Mouse (Mus musculus) midbrain, embryonic 13.5 days (tissue): ENCODE results near the gene Fbxo9. TPM values are rescaled to one million over a fixed set of nuclear protein-coding genes. Genes with fewer than 3 reads are reported as not detected.
"Not testable (repeated sequence)": the region's sequence is repeated elsewhere in the genome, so short reads cannot be mapped to it uniquely, and the experiment has no call there.

Experiments
- ATAC-seq: fragments of 200-750 bp; cut with Nextera tagmentation; 2 replicates; pipeline ENCODE4 v1.8.0; 2017; ENCODE audit warnings: mild to moderate bottlenecking, moderate TSS enrichment, moderate library complexity
- H3K27ac ChIP-seq: fragments of 300-500 bp; sonication (generic); 2 replicates; pipeline ENCODE4 v1.5.1; 2015; ENCODE audit warnings: inconsistent platforms, mild to moderate bottlenecking, moderate library complexity
- H3K27me3 ChIP-seq: fragments of 300-500 bp; sonication (generic); 2 replicates; pipeline ENCODE4 v1.6.1; 2015; ENCODE audit warnings: mild to moderate bottlenecking, inconsistent platforms
- H3K36me3 ChIP-seq: fragments of 300-500 bp; sonication (generic); 2 replicates; pipeline ENCODE4 v1.6.1; 2015; ENCODE audit warnings: mild to moderate bottlenecking, inconsistent platforms
- H3K4me1 ChIP-seq: fragments of 300-500 bp; sonication (generic); replicated peaks from 2 replicates; pipeline ENCODE4 v1.6.1; 2015; ENCODE audit warnings: inconsistent platforms
- H3K4me2 ChIP-seq: fragments of 300-500 bp; sonication (generic); replicated peaks from 2 replicates; pipeline ENCODE4 v1.6.1; 2015; ENCODE audit warnings: moderate library complexity, mild to moderate bottlenecking, inconsistent platforms
- H3K4me3 ChIP-seq: fragments of 300-500 bp; sonication (generic); replicated peaks from 2 replicates; pipeline ENCODE4 v1.5.1; 2015; ENCODE audit warnings: mild to moderate bottlenecking, inconsistent platforms
- H3K9ac ChIP-seq: fragments of 300-500 bp; sonication (generic); replicated peaks from 2 replicates; pipeline ENCODE4 v1.6.1; 2015; ENCODE audit warnings: mild to moderate bottlenecking, inconsistent platforms
- H3K9me3 ChIP-seq: fragments of 300-500 bp; sonication (generic); 2 replicates; pipeline ENCODE4 v1.6.1; 2016; ENCODE audit warnings: mild to moderate bottlenecking, inconsistent platforms
- WGBS: fragments of 180-500 bp; shearing (Covaris S2); methylation state at CpG from one replicate; pipeline ENCODE4 v1.1.7; 2015; 5-methylcytosine and 5-hydroxymethylcytosine counted together
- polyA plus RNA-seq: library from polyadenylated mRNA; unstranded; fragments of >200 nt; fragmentation: Nextera tagmentation; extraction: Ambion mirVana; gene quantifications from 2 replicates; pipeline ENCODE4 v1.2.1, GENCODE M21; 2015

Gene Fbxo9
- 38.2 and 44.3 TPM in 2 replicates for polyA plus RNA-seq

DNA sequence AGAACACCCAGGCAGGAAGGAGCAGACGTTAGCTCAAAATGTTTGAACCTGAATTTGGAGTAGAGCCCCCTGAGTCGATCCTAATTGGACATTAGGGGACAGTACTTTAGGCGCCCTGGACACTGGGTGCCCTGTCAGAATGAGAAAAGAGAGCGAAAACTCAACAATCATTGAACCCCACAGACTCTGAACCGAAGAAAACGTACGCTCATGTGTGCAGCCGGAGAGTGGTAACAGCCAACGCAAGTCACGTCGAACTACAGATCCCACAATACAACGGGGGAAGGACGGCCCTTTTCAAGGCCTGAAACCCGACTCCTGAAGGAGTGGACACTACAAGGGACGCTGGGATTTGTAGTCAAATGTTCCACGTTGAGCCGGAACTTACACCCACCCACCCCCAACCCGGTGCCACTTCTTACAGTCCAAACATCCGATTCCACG is at the start of gene Fbxo9, which contains the start of gene Ick:
Gene Fbxo9, minus strand, starts transcription at position 270 of the 444 bp plus-strand sequence.
Gene Ick, plus strand, starts transcription at position 397 of the 444 bp plus-strand sequence.
- Histone ChIP-seq H3K36me3 (peaks cover 5% of the 10 kb centered on the region; the same call in 1 of the 2 replicates), H3K27me3 (no peaks in the 10 kb centered on the region), H3K9ac (peak within 1 kb of the TSS; percentile 84), H3K4me2 (peak within 1 kb of the TSS; percentile 92), H3K4me1 (peaks cover 27% of the 10 kb centered on the region), H3K27ac (peak within 1 kb of the TSS; percentile 95), H3K9me3 (no peaks in the 10 kb centered on the region), H3K4me3 (peak within 1 kb of the TSS; percentile 82)
- under 1% methylated on average over 20 of the region's 20 CpGs for WGBS
- ATAC-seq = peak; percentile 94

- ATAC-seq = no peak
- 93% methylated on average over 1 of the region's 1 CpGs for WGBS
- Histone ChIP-seq H3K4me1 (no peaks in the 10 kb centered on the region), H3K27me3 (no peaks in the 10 kb centered on the region), H3K4me3 (no peak overlapping the region), H3K9ac (no peak overlapping the region), H3K4me2 (no peak overlapping the region), H3K27ac (no peak overlapping the region), H3K9me3 (no peaks in the 10 kb centered on the region), H3K36me3 (peaks cover 86% of the 10 kb centered on the region)
Observed at GRCm38 (mm10) chr9:78157221-78157620, 48.4 kb upstream of the Fbxo9 start.

DNA sequence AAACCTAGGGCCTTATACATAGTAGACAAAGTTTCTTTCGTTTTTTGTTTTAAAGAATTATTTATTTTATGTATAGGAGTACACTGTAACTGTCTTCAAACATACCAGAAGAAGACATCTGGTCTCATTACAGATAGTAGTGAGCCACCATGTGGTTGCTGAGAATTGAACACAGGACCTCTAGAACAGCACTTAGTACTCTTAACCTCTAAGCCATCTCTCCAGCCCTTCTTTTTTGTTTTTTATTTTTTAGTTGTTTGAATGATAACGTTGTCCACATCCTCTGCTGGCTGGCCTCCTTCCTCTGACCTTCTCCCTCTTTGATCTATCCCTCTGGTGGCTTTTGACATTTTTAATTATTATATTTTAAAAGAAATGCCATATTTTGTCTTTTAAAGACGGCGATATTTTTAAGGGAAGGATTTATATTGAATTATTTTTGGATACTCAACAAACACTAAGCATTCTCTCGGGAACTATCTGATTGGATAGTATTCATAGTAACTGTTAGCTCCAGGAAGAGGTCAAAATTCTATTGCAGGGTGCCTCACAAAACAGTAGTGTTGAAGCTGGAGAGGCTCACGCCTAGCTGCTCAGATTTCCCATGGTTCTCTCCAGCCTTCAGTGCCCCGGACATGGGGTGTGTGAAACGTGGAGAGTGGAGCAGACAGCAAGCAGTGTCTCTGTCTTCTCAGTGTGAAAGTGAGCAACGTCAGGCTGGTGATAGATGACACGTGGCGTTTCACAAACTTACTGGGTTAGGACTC is 45.5 kb upstream of the Fbxo9 start:
- 90% methylated on average over 11 of the region's 11 CpGs for WGBS

DNA sequence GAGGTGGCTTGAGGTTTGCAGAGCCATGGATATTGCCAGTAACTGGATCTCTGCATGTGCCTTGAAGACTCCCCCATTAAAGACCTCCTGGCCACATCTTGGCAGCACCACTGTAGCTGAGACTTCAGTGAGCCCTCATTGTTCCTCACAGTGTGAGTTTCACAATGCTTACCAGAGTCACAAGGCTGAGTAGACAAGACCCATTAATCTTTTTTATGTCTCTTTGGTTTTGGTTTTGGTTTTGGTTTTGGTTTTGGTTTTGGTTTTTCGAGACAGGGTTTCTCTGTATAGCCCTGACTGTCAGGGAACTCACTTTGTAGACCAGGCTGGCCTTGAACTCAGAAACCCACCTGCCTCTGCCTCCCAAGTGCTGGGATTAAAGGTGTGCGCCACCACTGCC is 40.9 kb upstream of the Fbxo9 start:
- not testable (repeated sequence) for H3K9ac ChIP-seq, H3K9me3 ChIP-seq, ATAC-seq, H3K27ac ChIP-seq, H3K4me3 ChIP-seq, H3K4me2 ChIP-seq, H3K27me3 ChIP-seq
- WGBS = 96% methylated on average over 2 of the region's 2 CpGs
- Histone ChIP-seq H3K36me3 (peaks cover 64% of the 10 kb centered on the region), H3K4me1 (peaks cover 17% of the 10 kb centered on the region)

More for the DNA sequence above, 45.5 kb upstream of the Fbxo9 start:
- H3K9ac ChIP-seq = no peak overlapping the region
- peaks cover 81% of the 10 kb centered on the region for H3K36me3 ChIP-seq
- no peaks in the 10 kb centered on the region for H3K27me3 ChIP-seq
- no peak overlapping the region for H3K4me2 ChIP-seq
- H3K4me3 ChIP-seq = no peak overlapping the region
- no peaks in the 10 kb centered on the region for H3K4me1 ChIP-seq
- ATAC-seq = no peak
- H3K9me3 ChIP-seq = no peaks in the 10 kb centered on the region
- no peak overlapping the region for H3K27ac ChIP-seq

GRCm38 (mm10) chr9:78148149-78148548 is 39.3 kb upstream of the Fbxo9 start:
- Histone ChIP-seq H3K27ac (no peak overlapping the region), H3K9ac (no peak overlapping the region), H3K4me1 (peaks cover 17% of the 10 kb centered on the region), H3K36me3 (peaks cover 69% of the 10 kb centered on the region), H3K4me3 (no peak overlapping the region), H3K9me3 (no peaks in the 10 kb centered on the region), H3K27me3 (no peaks in the 10 kb centered on the region), H3K4me2 (no peak overlapping the region)
- ATAC-seq = no peak
- WGBS = 96% methylated on average over 6 of the region's 6 CpGs

DNA sequence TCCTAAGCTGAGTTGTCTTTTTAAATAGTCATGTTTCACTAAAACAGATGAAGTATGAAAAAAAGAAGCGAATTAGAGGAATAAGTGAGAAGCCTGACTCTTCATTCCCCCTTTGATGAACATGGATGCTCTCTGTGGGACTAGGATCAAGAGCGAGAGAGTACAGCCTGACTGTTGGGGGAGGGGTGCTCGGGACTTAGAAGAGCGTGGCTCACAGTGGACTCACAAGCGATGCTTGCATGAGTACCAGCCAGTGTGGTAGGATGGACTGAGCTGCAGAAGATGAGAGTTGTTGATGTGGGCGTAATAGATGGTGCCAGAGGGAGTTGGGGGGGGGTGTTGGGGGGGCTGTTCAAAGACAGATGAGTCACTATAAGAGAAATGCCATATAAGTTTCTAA is 37.8 kb upstream of the Fbxo9 start:
- Histone ChIP-seq H3K36me3 (peaks cover 70% of the 10 kb centered on the region), H3K4me2 (no peak overlapping the region), H3K4me1 (peaks cover 17% of the 10 kb centered on the region), H3K27ac (peak overlapping the region; percentile 5; the same call in 1 of the 2 replicates), H3K9me3 (peaks cover 8% of the 10 kb centered on the region; the same call in 1 of the 2 replicates), H3K9ac (no peak overlapping the region), H3K4me3 (no peak overlapping the region), H3K27me3 (no peaks in the 10 kb centered on the region)
- WGBS = 72% methylated on average over 6 of the region's 6 CpGs
- no peak for ATAC-seq

DNA sequence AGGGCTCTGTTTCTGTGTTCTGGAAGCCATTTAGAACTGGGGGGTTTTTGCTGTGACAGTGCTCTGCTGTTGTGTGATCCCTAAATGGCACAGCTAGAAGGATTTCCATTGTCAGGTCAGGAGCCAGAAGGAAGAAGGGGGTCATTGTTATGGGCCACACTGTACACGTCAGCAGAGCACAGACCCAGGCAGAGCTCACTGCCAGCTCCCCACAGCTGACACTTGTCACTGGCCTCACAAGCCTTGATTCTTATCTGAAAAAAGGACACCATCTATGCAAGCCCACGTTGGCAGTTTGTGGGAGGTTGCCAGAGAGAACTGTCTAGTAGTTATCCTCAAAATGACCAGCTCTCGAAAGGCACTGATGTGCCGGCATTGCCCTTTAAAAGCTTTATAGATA is 37.2 kb upstream of the Fbxo9 start:
- no peak overlapping the region for H3K4me3 ChIP-seq
- H3K27ac ChIP-seq = no peak overlapping the region; the same call in 1 of the 2 replicates
- H3K4me1 ChIP-seq = peaks cover 17% of the 10 kb centered on the region
- no peak overlapping the region for H3K4me2 ChIP-seq
- peaks cover 10% of the 10 kb centered on the region; the same call in 1 of the 2 replicates for H3K9me3 ChIP-seq
- no peaks in the 10 kb centered on the region for H3K27me3 ChIP-seq
- peaks cover 70% of the 10 kb centered on the region for H3K36me3 ChIP-seq
- 0 out of 2 replicates have a peak overlapping the region, but pooled peaks have one; percentile 4 for H3K9ac ChIP-seq
- ATAC-seq = 0 out of 2 replicates have a peak, but pooled peaks have one; percentile 31
- 71% methylated on average over 4 of the region's 4 CpGs for WGBS

GRCm38 (mm10) chr9:78139463-78139862 is 30.6 kb upstream of the Fbxo9 start:
- no peak overlapping the region for H3K4me3 ChIP-seq
- H3K9ac ChIP-seq = no peak overlapping the region
- H3K4me2 ChIP-seq = no peak overlapping the region
- no peaks in the 10 kb centered on the region for H3K27me3 ChIP-seq
- no peaks in the 10 kb centered on the region; the same call in 1 of the 2 replicates for H3K4me1 ChIP-seq
- H3K36me3 ChIP-seq = peaks cover 73% of the 10 kb centered on the region
- no peak overlapping the region for H3K27ac ChIP-seq
- WGBS = 92% methylated on average over 4 of the region's 4 CpGs
- peaks cover 10% of the 10 kb centered on the region; the same call in 1 of the 2 replicates for H3K9me3 ChIP-seq
- ATAC-seq = no peak

- WGBS = 95% methylated on average over 9 of the region's 9 CpGs
- Histone ChIP-seq H3K9ac (no peak overlapping the region), H3K9me3 (peaks cover 10% of the 10 kb centered on the region; the same call in 1 of the 2 replicates), H3K4me1 (no peaks in the 10 kb centered on the region; the same call in 1 of the 2 replicates), H3K4me2 (no peak overlapping the region), H3K36me3 (peaks cover 71% of the 10 kb centered on the region), H3K4me3 (no peak overlapping the region), H3K27ac (no peak overlapping the region), H3K27me3 (no peaks in the 10 kb centered on the region)
- no peak for ATAC-seq
Observed at GRCm38 (mm10) chr9:78138044-78138676, 29.3 kb upstream of the Fbxo9 start.

DNA sequence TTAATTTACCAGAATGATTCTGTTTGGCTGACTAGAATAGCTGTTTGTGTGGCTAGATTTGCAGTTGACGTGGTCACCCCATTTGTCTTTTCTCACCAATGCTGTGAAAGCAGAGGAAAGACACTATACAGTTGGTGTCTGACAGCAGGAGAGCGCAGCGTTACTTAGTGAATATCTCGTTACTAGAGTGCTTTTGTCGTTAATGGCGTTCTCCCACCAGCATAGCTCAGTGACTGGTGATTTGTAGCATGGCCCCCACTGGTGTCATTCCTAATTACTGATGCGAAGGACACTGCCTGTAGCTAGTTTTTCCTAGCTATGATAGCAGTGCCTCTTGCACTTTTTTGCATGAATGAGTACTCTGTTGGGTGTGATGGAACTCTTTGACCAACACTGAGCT is 26.8 kb upstream of the Fbxo9 start:
- Histone ChIP-seq H3K9ac (no peak overlapping the region), H3K4me3 (no peak overlapping the region), H3K4me1 (no peaks in the 10 kb centered on the region; the same call in 1 of the 2 replicates), H3K27me3 (no peaks in the 10 kb centered on the region), H3K36me3 (peaks cover 71% of the 10 kb centered on the region), H3K9me3 (no peaks in the 10 kb centered on the region), H3K4me2 (no peak overlapping the region), H3K27ac (no peak overlapping the region)
- ATAC-seq = no peak
- 72% methylated on average over 7 of the region's 7 CpGs for WGBS

GRCm38 (mm10) chr9:78126643-78127042 is 17.8 kb upstream of the Fbxo9 start:
- Histone ChIP-seq H3K27ac (peak overlapping the region; percentile 37; the same call in 1 of the 2 replicates), H3K9me3 (no peaks in the 10 kb centered on the region), H3K4me1 (peaks cover 44% of the 10 kb centered on the region), H3K27me3 (no peaks in the 10 kb centered on the region), H3K4me2 (no peak overlapping the region), H3K4me3 (no peak overlapping the region), H3K36me3 (peaks cover 24% of the 10 kb centered on the region), H3K9ac (no peak overlapping the region)
- 56% methylated on average over 10 of the region's 10 CpGs for WGBS
- ATAC-seq = no peak

DNA sequence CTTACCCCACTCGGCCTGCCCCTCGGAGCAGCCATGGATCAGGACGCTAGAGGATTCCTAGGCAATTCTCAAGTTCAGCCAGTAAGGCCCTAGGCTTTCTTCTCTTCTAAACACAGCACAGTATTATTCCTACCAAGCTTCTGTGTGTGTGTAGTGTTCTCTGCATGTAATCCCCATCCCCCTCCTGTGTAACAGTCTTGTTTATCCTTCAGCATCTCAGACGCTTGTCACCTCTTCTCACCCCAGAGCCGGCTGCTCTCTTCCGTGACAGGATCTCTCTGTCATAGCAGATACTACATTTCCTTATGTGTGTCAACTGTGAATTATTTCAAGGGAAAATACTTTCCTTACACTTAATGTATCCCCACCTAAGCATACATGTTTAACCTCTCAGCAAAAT is 17.1 kb upstream of the Fbxo9 start:
- Histone ChIP-seq H3K27me3 (no peaks in the 10 kb centered on the region), H3K36me3 (peaks cover 22% of the 10 kb centered on the region), H3K27ac (peak overlapping the region; percentile 37), H3K4me3 (no peak overlapping the region), H3K4me1 (peaks cover 44% of the 10 kb centered on the region), H3K4me2 (no peak overlapping the region), H3K9ac (no peak overlapping the region), H3K9me3 (no peaks in the 10 kb centered on the region)
- WGBS = 60% methylated on average over 6 of the region's 6 CpGs
- ATAC-seq = peak; percentile 46; the same call in 1 of the 2 replicates
